Mouse (Mus musculus) spleen, postnatal 14 days (tissue): Measurements from ENCODE around the gene Pigh.

Experiments used
- DNase-seq, 2 experiments: peaks; one replicate each; pipeline ENCODE4 v3.0.0; 2021 to 2022; ENCODE audit warnings: low spot score in 2 of 2

Pigh gene

GRCm38 (mm10) chr12:79089182-79089812 lies at the start of gene Pigh:
TSS of gene Pigh (minus strand) at chr12:79089651.
- peak; percentile 67 to 76 for DNase-seq

- DNase-seq = no peak
Measured at GRCm38 (mm10) chr12:79138999-79139398, 49.5 kb upstream of the Pigh start.

GRCm38 (mm10) chr12:79136949-79137348 lies 47.5 kb upstream of the Pigh start:
- no peak for DNase-seq

GRCm38 (mm10) chr12:79135105-79135504 lies 45.7 kb upstream of the Pigh start:
- DNase-seq = no peak

- no peak for DNase-seq
Measured at GRCm38 (mm10) chr12:79134676-79135075, 45.2 kb upstream of the Pigh start.

GRCm38 (mm10) chr12:79131706-79132460 lies 42.4 kb upstream of the Pigh start:
- no peak for DNase-seq

GRCm38 (mm10) chr12:79131178-79131675 lies 41.8 kb upstream of the Pigh start:
- no peak for DNase-seq

- DNase-seq = peak; percentile 38 to 57
Measured at GRCm38 (mm10) chr12:79130299-79131177, 41.1 kb upstream of the Pigh start, which contains the start of gene Arg2. TSS of gene Arg2 (plus strand) at chr12:79130777.

GRCm38 (mm10) chr12:79122820-79123219 lies 33.4 kb upstream of the Pigh start:
- DNase-seq = no peak

GRCm38 (mm10) chr12:79118991-79119390 lies 29.5 kb upstream of the Pigh start:
- no peak for DNase-seq

- DNase-seq = no peak
Measured at GRCm38 (mm10) chr12:79105312-79105711, 15.9 kb upstream of the Pigh start.

- no peak for DNase-seq
Measured at GRCm38 (mm10) chr12:79104544-79104943, 15.1 kb upstream of the Pigh start.

GRCm38 (mm10) chr12:79103773-79104172 lies 14.3 kb upstream of the Pigh start:
- no peak for DNase-seq

- no peak for DNase-seq
Measured at GRCm38 (mm10) chr12:79097106-79097752, 7.8 kb upstream of the Pigh start.

- peak; percentile 40 to 69 for DNase-seq
Measured at GRCm38 (mm10) chr12:79092569-79092968, 3.1 kb upstream of the Pigh start.

- no peak for DNase-seq
Measured at GRCm38 (mm10) chr12:79073362-79073761, 16.1 kb downstream of the Pigh start.

- DNase-seq = no peak
Measured at GRCm38 (mm10) chr12:79072576-79072975, 16.9 kb downstream of the Pigh start.

GRCm38 (mm10) chr12:79070736-79071333 lies 18.6 kb downstream of the Pigh start:
- DNase-seq = no peak

- DNase-seq = no peak
Measured at GRCm38 (mm10) chr12:79069916-79070315, 19.5 kb downstream of the Pigh start.

- DNase-seq = no peak
Measured at GRCm38 (mm10) chr12:79069187-79069608, 20.3 kb downstream of the Pigh start.

- no peak for DNase-seq
Measured at GRCm38 (mm10) chr12:79068306-79068705, 21.1 kb downstream of the Pigh start.
